Mouse (Mus musculus) thymus, adult 2 months (tissue): Measurements from ENCODE around the gene Cdc25b.

Experiments
- CTCF ChIP-seq: fragments of 200-500 bp; IDR thresholded peaks from 2 replicates; pipeline ENCODE4 v1.5.1; 2012; ENCODE audit warnings: mild to moderate bottlenecking, control low read depth, low read length, moderate library complexity, borderline replicate concordance; ENCODE audit not compliant: control insufficient read depth, poor library complexity, insufficient read depth; ENCODE audit errors: extremely low read depth
- POLR2A ChIP-seq: fragments of 200-500 bp; IDR thresholded peaks from 2 replicates; pipeline ENCODE4 v1.6.1; 2012; ENCODE audit warnings: mild to moderate bottlenecking, low read length, control low read depth, moderate library complexity; ENCODE audit not compliant: control insufficient read depth, poor library complexity, insufficient read depth; ENCODE audit errors: extremely low read depth

- TF ChIP-seq CTCF (no peak), POLR2A (no peak)
Measured at GRCm38 (mm10) chr2:131167984-131168383, 18.8 kb upstream of the Cdc25b start.
